Mouse (Mus musculus) layer of hippocampus, postnatal 25 days (tissue): ENCODE measurements around the gene Selenot. TPM values are rescaled to one million over a fixed set of nuclear protein-coding genes. Genes with fewer than 3 reads are reported as not detected.

Experiments
- DNase-seq, 2 experiments: peaks; one replicate each; pipeline ENCODE4 v3.0.0; 2022; ENCODE audit warnings: mixed read lengths in 2 of 2, low spot score in 1 of 2; ENCODE audit errors: extremely low spot score in 1 of 2
- total RNA-seq, 2 experiments: library from RNA; stranded (reverse); gene quantifications; 2 replicates each; pipeline ENCODE4 v1.2.3; 2021

Gene Selenot
- total RNA-seq, 2 experiments from 2014 or later: 149 to 151 TPM

DNA sequence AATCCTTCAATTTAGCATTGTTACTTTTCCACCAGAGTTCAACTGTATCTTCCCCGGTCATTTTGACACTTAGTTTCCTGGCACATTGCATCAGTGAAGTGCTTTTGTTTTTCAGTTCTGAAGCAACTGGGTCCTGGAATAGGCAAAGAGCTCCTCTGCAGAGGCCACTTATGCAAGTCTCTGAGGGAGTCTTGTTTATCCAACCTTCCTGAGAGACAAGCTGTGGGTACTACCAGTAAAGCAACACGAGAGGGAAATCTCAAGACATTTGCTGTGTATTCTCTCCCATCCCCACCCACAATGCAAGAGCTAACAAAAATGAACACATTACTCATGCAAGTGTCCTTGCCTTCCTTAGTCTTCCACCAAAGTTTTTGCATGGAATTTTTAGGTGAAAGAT is 55.3 kb downstream of the Selenot start:
- no peak for DNase-seq

DNA sequence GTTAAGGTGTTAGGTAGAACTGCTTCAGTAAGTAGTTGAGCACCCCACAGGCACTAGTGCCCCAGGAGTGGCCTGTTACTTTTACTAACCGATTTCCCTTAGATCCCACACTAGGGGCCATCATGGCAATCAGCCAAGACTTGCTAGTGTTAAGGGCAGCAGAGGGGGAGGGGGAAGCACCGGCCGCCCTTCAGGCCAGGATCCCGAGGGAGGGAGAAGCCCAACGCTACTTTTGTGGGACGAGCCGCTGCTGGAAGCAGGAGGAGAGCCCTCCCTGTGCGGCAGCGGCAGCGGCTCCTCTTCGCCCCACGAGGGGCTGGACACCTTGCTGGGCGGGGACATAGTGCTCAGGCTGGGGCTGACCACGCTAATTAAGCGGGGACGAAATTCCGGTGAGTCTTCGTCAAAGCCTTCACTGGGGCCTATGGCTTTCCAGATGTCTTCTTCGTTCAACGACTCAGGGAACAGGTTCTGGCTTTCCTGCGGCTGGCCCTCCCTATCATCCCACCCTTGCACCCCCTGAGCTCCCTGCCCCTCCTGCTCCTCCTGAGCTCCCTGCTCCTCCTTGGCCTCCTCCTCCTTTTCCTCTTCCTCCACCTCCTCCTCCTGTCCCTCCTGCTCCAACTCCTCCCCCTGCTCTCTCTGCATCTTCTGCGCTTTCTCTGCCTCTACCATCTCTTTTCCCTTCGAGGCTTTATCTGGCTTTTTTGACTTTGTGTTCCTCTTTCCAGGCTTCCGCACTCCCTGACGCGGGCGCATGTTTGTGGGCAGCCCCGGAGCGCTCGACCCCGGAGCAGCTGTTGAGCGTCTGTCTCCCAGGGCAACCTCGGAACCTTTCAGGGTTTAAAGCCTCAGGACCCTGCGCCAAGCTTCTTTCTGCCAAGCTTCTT is 60.2 kb downstream of the Selenot start, which contains the start of gene Erich6:
TSS of gene Erich6 (minus strand) at position 802 of the 890 bp plus-strand sequence.
- peak; percentile 3 to 11 for DNase-seq

Other genes starting within 250 kb of the Selenot start
- gene Tsc22d2, start 161.9 kb upstream of the Selenot start, total RNA-seq: 10 to 100 TPM; 38.1 to 38.2 TPM
- 10 to 100 TPM; 47.5 to 48.9 TPM for gene Eif2a, start 50.8 kb upstream of the Selenot start, total RNA-seq
- 10 to 100 TPM; 24.9 to 27.5 TPM for gene Serp1, start 50.7 kb upstream of the Selenot start, total RNA-seq
- 1 to 10 TPM; 1.0 to 1.3 TPM for gene Erich6, start 60.6 kb downstream of the Selenot start, total RNA-seq
- gene Siah2, start 115.8 kb downstream of the Selenot start, total RNA-seq: 10 to 100 TPM; 16.9 to 19.0 TPM
- gene Mindy4b-ps, start 245.7 kb downstream of the Selenot start, total RNA-seq: 1 to 10 TPM; 1.4 to 1.5 TPM